Mouse (Mus musculus) frontal cortex, postnatal 36 days (tissue): ENCODE data around the gene Gata5.

ENCODE experiments used
- DNase-seq, 2 experiments: peaks; one replicate each; pipeline ENCODE4 v3.0.0; 2022; ENCODE audit warnings: low spot score in 2 of 2

Gata5 gene

DNA sequence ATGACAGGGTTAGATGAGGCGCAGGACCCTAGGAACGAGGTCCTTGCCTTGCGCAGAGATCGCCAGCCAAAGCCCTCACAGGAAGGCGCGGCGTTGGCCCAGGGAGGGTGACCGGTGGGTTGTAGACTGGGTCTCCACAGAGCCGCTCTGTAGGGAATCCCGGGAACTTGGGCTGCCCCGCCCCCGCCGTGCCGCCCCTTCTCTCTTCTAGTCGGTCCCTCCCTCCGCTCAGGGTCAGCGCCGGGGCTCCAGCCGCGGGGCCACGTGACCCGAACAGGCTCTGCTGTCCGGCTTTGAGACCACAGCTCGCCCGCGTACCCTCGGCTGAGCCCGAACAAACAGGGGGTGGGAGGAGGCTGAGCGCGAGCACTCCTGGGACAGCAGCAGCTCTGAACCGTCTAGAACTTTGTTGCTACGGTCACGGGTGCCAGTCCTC lies at the start of gene Gata5:
Gata5 (minus strand) TSS at position 149 of the 436 bp plus-strand sequence.
- DNase-seq: no peak

DNA sequence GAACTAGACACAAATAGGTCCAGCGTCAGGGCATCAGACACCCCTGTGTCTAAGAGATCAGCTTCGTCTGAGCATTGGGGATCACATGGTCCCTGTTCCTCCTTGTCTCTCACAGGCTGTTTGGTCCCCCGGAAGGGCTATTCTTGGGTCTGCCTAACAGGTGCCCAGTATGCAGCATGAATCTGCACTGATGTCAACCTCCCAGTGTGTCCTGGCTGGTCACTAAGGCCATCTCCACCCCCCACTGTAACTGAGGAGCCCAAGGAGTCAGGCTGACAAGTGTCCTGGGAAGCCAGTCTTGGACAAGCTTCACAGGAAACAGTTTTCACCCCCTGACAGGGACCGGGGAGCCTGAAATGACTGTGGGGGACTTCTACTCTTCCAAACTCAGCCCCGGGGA lies 42.2 kb upstream of the Gata5 start:
- DNase-seq: no peak

DNA sequence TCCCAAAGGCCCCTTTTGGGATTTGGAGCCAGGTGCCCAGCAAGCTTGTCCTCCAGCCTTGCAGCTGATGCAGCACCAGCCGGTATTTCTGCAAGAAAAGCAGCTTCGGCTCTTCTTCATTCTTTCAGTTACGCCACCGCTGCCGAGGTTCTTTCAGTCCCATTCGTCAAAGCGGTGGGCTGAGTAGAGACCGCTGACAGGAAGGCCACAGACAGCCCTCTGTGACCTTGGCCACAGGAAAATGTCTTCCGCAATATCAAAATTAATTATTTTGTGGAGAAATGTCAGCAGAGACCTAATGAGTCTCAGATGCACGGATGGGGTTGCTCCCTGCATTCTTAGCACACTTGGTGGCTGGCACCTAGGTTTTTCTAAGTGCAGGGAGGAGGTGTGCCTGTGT lies 38.8 kb upstream of the Gata5 start:
- DNase-seq: no peak

DNA sequence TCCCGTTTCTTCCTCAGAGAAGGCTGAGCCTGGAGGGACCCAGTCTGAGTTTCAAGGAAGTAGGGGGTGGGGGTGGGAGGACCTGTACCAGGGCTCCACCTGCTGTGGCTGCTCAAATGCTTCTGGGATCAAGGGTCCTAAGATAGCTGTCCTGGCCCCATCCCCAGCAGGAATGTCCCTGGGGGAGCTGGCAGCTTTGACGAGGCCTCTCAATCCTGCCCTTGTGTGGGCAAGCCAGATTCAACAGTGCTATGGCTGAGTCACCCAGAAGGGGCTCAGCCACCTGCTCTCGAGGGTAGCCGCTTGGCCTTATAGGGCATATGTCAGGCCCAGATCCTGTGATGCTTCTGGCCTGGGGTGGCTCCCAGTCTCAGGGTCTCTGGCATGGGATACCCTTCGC lies 33.9 kb upstream of the Gata5 start:
- no peak for DNase-seq

DNA sequence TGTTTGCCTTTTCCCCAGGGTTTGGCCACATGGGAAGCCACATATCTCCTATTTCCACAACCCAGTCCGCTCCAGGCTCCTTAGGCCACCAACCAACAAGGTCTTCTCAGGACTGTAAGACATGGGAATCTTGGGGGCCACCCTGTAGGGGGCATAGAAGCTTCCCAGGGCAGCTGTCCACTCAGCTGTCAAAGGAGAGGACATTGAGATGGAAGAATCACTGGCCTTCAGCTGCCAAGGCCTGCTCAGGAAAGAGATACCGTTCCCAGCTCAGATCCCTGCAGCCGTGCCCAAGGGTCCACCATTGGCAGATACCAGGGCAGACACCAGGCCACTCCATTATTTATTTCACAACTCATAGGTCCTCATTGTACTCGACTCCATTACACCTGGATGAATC lies 32.9 kb upstream of the Gata5 start:
- no peak for DNase-seq

DNA sequence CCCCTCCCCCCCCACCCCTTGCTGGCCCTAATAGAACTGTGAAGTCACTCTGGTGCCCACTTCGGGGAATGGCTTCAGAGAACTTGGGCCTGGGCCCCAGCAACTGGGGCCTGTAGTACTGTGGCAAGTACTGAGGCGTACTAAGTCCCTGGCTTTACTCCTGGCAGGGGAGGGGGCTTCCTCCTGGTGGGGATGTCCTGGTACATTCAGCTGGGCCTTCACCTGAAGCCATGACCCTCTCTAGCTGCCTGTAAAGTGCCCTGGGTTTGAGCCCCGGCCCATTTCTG lies 28.9 kb upstream of the Gata5 start:
- DNase-seq: no peak

DNA sequence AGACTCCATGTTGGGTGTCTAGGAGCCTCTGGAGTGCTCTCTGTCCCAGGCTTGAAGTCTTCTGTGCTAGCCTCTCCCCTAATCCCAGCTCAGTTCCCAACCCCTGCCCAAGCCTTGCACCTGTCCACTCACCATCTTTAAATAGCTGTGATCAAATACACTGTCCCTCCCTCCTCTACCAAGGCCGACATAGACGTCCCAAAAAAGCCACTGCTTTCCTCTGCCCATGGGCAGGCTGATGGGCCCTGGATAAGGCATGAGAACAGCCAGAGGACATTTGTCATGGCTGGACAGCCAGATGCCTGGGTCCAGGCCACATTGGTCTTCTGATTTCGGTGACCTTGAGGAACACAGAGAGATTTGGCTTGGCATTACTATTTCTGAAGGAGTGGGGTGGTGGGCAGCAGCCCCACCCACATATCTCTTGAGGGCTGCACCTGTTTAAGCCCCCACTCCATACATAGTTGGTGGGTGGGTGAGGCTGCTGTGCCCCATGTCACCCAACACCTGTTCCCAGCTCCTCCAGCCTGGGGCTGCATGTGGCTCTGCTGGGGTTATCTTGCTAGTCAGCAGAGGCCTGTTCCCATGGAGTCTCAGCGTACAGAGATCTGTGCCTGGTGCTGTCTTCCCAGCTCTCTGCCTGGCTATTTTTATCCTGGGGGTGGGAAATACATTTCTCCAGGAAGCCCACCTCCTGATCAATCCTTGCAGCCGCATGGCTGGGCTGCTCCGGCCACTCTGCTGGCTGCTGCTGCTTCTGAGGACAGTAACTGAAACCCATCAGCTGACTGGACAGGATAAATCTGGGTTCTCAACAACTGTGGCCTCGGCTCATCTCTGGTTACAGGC lies 28.3 kb upstream of the Gata5 start:
- no peak for DNase-seq

DNA sequence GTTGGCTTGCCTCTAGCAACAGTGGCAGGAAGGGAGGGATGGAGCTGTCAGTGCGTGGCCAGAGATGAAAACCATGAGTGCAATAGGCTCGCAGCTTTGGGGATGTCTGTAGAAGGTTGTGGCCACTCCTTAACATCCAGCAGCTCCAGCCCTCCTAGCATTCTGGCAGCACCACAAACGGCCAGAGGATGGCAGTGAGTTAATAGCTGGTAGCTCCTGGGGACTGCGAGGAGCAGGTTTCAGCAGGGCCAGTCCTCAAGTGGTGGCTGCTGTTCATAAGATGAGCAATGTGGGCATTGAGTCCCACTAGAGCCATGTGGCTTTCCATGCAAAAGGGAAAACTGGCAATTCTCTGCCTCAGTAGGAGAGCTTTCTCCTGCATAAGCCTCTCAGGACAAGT lies 24.6 kb upstream of the Gata5 start:
- DNase-seq: peak in 1 of 2 experiments; percentile 39

DNA sequence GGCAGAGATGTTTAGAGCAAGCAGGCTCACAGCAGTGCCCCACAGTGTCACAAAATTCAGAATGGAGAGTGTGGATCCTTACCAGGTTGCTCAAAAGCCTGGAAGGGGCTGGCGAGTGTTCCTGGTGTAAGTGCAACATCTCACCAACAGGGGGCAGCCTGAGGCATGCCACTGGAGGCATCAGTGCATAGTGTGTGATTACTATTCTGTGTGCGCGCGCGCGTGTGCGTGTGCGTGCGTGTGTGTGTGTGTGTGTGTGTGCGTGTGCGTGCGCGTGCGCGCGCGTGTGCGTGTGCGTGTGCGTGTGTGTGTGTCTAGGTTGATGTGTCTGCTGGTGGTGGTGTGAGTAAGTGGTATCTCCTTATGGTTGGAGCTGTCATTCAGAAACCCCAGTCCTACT lies 18.8 kb upstream of the Gata5 start:
- peak; percentile 24 to 43 for DNase-seq

DNA sequence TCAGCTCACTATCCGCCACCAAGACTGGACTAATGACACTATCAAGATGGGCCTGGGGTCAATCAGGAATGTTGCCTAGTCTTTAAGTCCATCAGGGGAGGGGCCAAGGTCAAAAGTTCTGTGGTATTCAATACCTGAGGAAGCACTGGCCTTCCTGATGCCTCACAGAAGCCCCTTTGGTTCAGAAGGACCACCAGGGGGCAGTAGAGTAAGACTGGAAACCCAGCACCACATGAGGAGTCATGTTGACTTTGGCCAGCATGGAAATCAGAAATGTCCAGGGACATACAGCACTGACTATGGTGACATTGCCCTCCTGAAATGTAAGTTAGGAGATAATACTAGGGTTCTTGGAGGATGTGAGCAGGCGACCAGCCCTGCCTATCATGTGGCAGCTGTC lies 16.2 kb upstream of the Gata5 start:
- DNase-seq: no peak

DNA sequence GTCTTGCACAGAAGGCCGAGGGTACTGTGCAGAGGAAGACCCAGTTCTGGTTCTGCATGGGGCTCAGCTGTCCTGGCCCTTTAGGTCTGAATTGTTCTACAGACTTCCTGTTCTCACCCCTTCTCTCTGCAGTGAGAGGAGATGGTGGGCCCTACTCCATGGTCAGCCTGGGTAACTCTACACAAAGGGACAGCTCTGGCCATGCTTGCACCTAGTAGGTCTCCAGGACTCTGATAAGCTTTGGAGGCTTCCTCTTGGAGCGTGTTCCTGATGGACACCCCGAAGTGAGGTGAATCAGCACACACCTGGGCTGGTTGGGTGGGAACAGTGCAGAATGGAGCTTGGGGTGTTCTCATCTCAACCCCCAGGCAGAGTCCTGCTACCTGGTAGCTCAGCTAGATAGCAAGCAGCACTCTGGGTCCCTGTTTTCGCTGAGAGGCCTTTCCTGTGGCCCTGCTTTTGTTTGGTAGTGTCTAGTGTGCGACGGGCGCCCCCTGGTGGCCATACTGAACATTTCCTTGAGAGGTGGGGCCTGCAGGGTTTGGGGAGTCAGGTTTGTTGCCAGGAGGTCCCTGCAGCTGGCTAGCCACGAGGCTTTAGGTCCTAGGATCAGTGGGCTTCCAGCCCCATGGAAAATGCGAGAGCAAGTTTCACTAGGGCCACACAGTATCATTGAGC lies 12.5 kb upstream of the Gata5 start:
- peak; percentile 66 to 75 for DNase-seq

DNA sequence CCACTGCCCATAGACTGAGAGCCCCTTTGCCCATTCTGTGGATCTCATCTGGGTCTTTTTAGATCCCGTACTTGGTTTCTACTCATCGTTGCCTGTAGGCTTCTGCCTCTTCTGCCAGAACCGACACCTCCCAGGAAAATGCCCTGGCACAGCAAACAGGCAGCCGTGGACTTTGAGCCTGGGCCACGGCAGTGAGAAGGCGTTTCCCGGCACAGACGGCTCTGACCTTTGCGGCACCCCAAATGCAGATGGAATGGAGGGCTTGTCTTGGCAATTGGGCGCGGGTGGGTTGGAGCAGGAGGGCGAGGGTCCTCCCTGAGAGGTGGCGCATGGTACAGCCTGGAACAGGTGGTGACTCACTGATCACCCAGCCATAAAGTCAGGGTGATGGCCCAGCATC lies 8.6 kb upstream of the Gata5 start:
- no peak for DNase-seq

DNA sequence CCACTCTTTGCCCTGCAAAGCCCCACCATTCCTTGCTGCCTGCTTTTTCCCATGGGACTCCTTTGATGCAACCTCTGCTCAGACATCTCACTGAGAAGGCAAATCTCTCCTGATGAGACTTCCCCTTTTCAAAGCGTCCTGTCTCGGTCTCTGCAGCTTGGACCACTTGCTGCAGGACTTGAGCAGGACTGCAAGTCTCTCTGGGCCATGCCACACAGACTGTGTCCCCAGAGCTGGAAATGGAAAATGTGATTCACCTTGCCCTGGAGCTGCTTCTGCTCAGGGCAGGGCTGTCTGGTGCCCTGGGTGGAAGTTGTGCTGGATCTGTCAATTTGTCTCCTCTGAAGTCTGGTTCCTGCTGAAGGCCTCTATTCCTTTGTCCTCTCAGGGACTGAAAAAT lies 7.7 kb upstream of the Gata5 start:
- DNase-seq: no peak

DNA sequence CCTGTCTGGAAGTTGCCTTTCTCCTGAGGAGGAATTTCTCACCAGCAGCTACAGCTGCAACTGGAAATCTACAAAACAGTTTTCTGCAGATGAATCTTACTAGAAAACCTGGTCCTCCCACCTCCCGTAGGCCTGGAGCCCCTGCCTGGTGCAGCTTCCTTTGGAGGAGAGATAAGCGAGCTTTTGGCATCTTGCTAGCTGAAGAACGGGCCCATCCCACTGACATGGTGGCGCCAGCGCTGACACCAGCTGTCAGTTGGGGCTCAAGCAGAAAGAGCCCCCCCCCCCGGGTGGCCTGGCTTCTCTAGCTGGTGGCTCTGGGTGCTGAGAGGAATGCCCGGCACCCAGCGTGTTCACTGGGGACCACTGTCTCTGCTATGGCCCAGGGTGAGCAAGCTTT lies 6.7 kb upstream of the Gata5 start:
- DNase-seq: no peak

DNA sequence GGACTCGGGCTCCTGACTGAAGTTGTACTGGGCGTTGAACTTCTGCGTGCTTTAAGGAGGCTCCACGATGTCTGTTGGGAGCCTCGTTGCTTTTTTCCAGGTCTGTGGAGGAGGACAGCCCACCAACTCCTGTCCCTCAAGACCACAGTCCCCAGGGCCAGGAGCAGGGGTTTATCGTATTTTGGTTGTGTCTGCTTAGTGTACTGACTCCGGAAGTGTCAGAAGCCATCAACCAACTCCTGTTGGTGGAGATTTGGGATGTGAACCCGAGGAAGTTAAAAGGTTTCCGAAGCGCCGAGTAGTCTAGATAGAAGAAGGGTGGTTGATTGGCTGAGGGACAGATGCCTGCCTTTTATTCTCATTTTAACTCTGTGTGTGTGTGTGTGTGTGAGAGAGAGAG lies 5.4 kb upstream of the Gata5 start:
- DNase-seq: no peak

DNA sequence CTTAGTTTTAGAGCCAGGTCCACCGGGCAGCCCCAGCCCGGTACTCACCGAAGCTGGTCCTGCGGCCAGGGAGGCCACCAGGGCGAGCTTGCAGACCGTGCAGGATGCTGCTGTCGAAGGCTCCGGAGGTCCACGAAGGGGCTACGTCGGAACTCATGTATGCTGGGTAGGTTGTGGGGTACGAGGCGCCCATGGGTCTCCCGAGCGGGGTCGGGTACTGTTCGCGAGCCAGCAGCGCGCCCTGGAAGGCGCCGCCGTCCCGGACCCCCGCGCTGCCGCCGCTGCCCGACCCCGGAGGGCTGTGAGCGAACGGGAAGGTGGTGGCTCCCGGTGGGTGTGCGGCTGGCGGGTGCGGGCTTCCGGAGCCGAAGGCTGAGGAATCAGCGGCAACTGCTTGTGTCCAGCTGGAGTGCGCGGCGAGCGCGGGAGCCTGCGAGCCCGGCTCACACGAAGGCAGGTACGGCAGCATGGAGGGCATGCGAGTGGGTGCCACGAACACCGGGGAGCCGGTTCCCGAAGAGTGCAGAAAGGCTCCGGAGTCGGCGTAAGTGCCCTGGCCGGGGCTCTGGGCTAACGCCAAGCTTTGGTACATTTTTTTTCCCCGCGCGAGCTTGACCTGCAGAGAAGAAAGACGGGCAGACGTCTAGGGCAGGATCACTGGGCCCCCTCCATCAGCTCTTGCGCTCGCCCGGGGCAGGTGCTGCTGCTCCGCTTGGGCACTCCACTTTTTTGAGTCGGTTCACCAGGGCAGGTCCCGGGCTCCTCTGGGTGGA lies 535 bp downstream of the Gata5 start:
- DNase-seq: no peak

DNA sequence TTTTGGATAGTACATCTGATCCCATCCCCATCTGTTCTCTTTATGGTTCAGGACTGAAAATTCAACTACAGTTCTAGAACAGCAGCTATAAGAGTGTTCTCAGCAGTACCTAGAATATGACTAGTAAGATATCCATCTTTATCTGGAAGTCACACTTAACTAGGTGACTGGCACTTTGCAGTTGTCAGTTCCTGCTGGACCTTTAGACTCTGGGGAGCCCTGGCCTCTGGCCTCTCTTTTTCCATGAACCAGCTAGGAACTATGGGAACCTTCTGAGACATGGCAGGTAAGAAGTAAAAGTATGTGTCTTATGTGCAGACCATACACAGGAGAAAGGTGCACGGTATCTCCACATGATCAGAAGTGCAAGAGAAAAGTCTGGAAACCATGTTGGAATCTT lies 5.0 kb downstream of the Gata5 start:
- no peak for DNase-seq

DNA sequence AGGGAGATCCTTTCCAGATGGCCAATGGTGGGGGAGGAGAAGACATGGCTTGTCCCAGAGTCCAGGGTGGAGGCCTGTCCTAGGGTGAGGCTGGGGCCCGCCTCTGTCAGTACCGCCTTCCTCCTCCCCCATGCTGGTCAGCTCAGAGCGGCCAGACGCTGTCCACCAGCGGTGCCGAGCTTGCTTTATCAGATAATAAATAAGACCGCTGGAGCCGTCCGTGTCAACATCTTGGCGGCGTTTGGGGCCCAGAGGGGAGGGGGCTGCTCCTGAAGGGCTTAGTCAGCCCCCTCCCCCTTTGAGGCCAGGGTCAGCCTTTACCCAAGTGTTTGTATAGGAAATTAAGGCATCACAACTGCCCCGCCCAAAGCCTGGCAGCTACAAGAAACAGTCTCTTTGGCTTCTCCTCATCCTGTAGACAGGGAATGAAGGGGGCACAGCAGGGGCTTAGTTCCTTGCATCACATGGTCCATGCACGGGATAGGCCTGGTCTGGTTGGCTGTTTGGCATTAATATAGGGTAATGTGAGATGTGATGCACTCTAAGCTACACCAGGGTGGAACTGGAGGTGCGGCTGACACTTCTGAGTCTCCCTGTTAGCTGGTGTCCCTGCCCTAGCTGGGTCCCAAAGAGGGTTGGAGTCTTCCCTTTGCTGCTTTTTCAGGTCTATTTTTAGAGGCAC lies 11.7 kb downstream of the Gata5 start:
- DNase-seq: no peak

DNA sequence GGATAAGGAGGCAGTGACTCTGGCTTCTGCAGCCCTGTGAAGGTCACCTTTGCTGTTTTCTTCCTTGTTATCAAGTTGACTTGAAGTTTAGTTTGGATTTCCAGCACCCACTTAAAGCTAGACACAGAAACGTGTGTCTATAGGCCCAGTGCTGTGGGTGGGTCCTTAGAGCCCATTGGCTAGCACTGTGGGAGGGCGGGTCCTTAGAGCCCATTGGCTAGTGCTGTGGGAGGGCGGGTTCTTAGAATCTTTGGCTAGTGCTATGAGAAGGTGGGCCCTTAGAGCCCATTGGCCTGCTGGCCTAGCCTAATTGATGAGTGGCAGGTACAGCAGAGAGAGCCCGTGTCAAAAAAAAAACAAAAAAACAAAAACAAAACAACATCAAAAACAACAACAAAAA lies 14.3 kb downstream of the Gata5 start:
- no peak for DNase-seq

DNA sequence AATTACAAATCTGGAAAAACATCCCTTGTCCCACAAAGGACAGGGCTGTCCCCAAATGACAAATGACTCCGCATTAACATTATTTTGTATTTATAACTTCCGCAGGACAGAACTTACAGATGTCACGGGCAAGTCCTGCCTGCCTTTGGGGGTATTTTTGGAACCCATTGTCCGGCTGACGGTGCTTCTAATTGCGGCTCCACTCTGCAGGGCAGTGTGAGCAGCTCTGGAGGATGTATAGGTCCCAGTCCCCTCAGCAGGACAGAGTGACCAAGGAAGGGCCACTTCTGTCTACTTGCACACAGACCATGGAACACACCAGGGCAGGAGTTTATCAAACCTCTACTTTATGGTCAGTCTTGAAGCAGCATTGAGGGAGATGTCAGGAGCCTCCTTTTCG lies 16.9 kb downstream of the Gata5 start:
- DNase-seq: no peak

DNA sequence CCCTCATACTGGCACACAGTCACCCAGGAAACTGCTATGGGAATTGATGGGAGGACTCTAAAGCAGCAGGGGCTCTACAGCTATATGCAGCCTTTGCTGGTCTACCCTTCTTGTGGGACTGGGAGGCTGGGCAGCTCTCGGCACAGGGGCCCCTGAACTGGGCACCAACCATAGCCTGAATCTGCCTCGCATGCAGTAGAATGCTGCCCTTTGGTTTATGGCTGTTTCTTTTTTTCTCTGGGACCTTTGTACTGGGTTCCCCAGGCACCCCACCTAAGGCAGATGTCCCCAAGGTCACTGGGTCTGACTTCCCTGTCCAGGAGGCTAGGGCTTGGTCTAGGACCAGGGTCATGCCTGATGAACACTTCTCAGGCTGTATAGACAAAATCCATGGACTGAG lies 20.2 kb downstream of the Gata5 start:
- no peak for DNase-seq

DNA sequence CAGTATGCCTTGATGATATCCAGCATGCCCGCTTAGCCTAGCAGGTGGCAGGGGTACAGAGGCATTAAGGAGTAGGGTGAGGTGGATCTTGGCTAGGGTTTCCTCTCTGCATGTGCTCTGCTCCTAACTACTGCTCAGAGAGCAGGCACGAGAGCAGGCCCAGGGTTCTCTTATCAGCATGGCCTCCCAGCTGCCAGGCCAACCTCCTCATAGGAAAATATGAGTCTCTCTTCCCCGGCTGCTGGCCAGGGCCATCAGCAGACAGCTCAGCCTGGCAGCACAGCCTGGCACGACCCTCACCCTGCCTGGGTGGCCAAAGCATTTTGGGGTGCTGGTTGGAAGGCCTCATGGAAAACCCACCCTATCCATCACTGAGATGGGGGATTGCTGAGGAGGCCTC lies 23.4 kb downstream of the Gata5 start:
- no peak for DNase-seq
